Comparison of ENCODE assay signal across 8 mouse cellular contexts in the genomic region with DNA sequence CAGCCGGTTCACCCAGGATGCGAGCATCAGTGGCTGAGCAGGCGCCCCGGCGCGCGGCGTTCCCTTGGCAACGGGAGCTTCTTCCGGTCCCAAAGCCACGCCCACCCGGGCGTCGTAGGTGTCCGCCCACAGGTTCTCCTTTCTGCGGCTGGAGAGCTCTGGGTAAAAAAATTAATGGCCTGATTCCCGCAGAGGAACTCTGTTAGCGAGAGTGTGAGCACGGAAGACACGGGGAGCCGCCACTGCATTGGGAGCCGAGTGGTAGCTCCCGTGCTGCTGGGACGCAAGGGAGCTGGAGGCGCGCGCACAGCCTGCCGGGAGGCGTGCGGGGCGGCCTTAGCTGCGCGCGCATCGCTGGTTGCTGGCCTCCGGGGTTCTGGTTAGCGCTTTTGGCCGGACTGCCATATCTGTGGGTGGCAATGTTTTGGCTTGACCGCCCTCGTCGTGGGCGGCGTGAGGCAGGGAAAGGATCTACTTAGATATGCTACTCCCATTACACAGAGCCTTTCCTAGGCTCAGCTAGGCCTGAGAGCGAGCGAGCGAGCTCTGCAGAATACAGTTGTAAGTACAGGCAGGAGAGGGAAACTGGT. TPM values are rescaled to one million over a fixed set of nuclear protein-coding genes. Genes with fewer than 3 reads are reported as not detected.
A peak's percentile ranks its signal among the peaks of the same experiment; 100 is the strongest.
DNase-seq lines count a peak whose midpoint lies in the region; ATAC-seq lines count a peak whose summit lies in the region.

A gene (minus strand): TSS at position 290 of the 590 bp plus-strand sequence.

- 0 out of 2 replicates have a peak, but pooled peaks cover 5% of the 10 kb centered on the region for H3K4me1 ChIP-seq in intestine, embryonic 14.5 days (replicated peaks; ENCODE audit: control insufficient read depth, insufficient read depth, low read length)

- DNase-seq in adrenal gland, postnatal 10 days: peak; percentile 95
- peak; percentile 94 for DNase-seq in embryo, embryonic 9.5 days (ENCODE audit: extremely low spot score)
- peak; percentile 89 to 93 for DNase-seq in gastrocnemius, postnatal 36 days
- peak; percentile 97 for DNase-seq in intestine, embryonic 14.5 days (ENCODE audit: low spot score)
- peak; percentile 93 to 96 for DNase-seq in left cerebral cortex, postnatal 10 days (ENCODE audit: extremely low spot score in 1 of 2, low spot score in 2 of 2)
- peak; percentile 97 for DNase-seq in right cerebral cortex, postnatal 10 days (ENCODE audit: low spot score in 2 of 2)
- peak; percentile 93 for DNase-seq in urinary bladder, postnatal 14 days (ENCODE audit: low spot score)

- H3K4me2 ChIP-seq in intestine, embryonic 14.5 days (ENCODE audit: low read length): peak within 1 kb of the TSS; percentile 69

- WGBS in intestine, embryonic 14.5 days: 0% methylated on average over 46 of the region's 46 CpGs

- peak within 1 kb of the TSS; percentile 99 for H3K27ac ChIP-seq in intestine, embryonic 14.5 days (ENCODE audit: low read depth)

- peak within 1 kb of the TSS; percentile 67 for H3K9ac ChIP-seq in intestine, embryonic 14.5 days (ENCODE audit: low read length)

- no peaks in the 10 kb centered on the region for H3K27me3 ChIP-seq in intestine, embryonic 14.5 days (replicated peaks; ENCODE audit: control insufficient read depth, insufficient read depth, low read length)

- peak within 1 kb of the TSS; percentile 70 for H3K4me3 ChIP-seq in intestine, embryonic 14.5 days (ENCODE audit: low read depth, low read length)

- ATAC-seq in intestine, embryonic 14.5 days (replicated peaks; ENCODE audit: low FRiP score, low TSS enrichment, low read depth): peak; percentile 98
- ATAC-seq in megakaryocyte progenitor cell, adult 5-6 weeks (replicated peaks; ENCODE audit: poor library complexity): peak; percentile 95

- intact Hi-C loops in gastrocnemius, postnatal 36 days (cut with DNase I): no loop called here
- intact Hi-C loops in left cerebral cortex, postnatal 10 days (cut with DNase I): no loop called here

- H3K36me3 ChIP-seq in intestine, embryonic 14.5 days (ENCODE audit: control insufficient read depth, insufficient read depth, low read length): no peaks in the 10 kb centered on the region

- no peaks in the 10 kb centered on the region for H3K9me3 ChIP-seq in intestine, embryonic 14.5 days (ENCODE audit: control insufficient read depth, low read length)

RNA-seq across cellular contexts. Expression of the gene that starts here (rescaled TPM):
- 1 to 10 TPM; 8.1 to 8.7 TPM for total RNA-seq in adrenal gland, postnatal 10 days (2021)
- total RNA-seq in gastrocnemius, postnatal 36 days (2021): 1 to 10 TPM; 1.9 to 2.0 TPM
- polyA plus RNA-seq in intestine, embryonic 14.5 days (2014; fragmentation: Nextera tagmentation; extraction: Ambion mirVana): 24.1 and 27.6 TPM in 2 replicates
- total RNA-seq in left cerebral cortex, postnatal 10 days (2021): 10 to 100 TPM; 34.5 to 38.7 TPM
- total RNA-seq in megakaryocyte progenitor cell, adult 5-6 weeks (2015): 6.0 and 8.5 TPM in 2 replicates
- total RNA-seq in megakaryocyte progenitor cell, adult 5-6 weeks (2017): 6.8 and 8.3 TPM in 2 replicates

Comparison
In these comparisons a context has a peak if more than half of its experiments do, and no peak if none do; other contexts are left out.
1. Peak in every context shown above with its lines: DNase-seq, ATAC-seq, H3K4me3 ChIP-seq and H3K27ac ChIP-seq.